Mouse (Mus musculus): ENCODE measurements around the gene Pcdh15. TPM values are rescaled to one million over a fixed set of nuclear protein-coding genes. Genes with fewer than 3 reads are reported as not detected.

Gene Pcdh15
- polyA plus RNA-seq, 1 experiment from 2014 or later = 2.0 TPM

DNA sequence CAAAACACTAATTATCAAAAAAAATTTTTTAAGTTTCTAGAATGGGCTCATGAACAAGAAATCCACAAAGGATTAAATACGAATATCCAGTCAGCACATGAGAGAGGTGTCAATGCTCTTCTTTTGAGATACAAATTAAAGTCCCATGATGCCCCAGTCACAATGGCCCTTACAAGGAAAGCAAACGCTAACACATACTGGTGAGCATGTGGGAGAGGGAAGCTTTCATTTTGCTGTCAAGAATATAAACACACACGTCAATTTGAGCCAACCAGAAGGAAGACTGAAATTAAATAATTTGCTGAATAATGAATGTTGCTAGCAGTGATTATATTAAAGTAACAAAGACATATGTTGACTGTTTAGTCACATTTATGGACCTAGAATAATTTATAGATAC lies 1470.5 kb downstream of the Pcdh15 start:
- Histone ChIP-seq H3K4me1 (replicated peaks; ENCODE audit: control insufficient read depth, insufficient read depth, low read length) (no peaks in the 10 kb centered on the region), H3K4me3 (ENCODE audit: low read depth, low read length) (no peak overlapping the region), H3K9me3 (ENCODE audit: control insufficient read depth, low read length) (no peaks in the 10 kb centered on the region), H3K9ac (ENCODE audit: low read depth, low read length) (no peak overlapping the region), H3K4me2 (replicated peaks; ENCODE audit: low read depth, low read length) (no peak overlapping the region), H3K27ac (ENCODE audit: low read depth, low read length) (no peak overlapping the region), H3K36me3 (ENCODE audit: control insufficient read depth, insufficient read depth, low read length) (no peaks in the 10 kb centered on the region), H3K27me3 (ENCODE audit: control insufficient read depth, insufficient read depth, low read length) (no peaks in the 10 kb centered on the region)
- DNase-seq (ENCODE audit: low spot score) (no peak), ATAC-seq (ENCODE audit: low FRiP score) (no peak)
- 76% methylated on average over 3 of the region's 3 CpGs for WGBS

DNA sequence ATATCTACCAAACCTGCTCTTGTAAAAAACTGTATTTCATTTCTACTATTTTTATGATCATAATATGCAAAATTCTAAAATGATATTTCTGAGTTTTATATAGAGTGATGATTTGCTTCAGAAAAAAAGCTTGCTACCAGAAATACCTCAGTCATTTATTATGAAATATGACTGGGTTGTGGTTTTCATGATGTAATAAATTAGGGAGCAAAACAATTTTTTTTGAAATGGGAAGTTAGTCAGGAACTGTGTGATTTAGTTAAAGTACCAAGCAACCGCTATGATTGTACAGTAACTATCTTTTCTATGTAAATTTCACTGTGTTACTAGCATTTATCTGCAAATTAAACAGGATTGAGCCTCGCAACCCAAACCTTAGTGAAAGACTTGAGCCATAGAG lies 1480.8 kb downstream of the Pcdh15 start:
- H3K36me3 ChIP-seq (ENCODE audit: control insufficient read depth, insufficient read depth, low read length) = no peaks in the 10 kb centered on the region
- H3K9ac ChIP-seq (ENCODE audit: low read depth, low read length) = no peak overlapping the region
- H3K9me3 ChIP-seq (ENCODE audit: control insufficient read depth, low read length) = no peaks in the 10 kb centered on the region
- no peaks in the 10 kb centered on the region for H3K27me3 ChIP-seq (ENCODE audit: control insufficient read depth, insufficient read depth, low read length)
- H3K4me2 ChIP-seq (replicated peaks; ENCODE audit: low read depth, low read length) = no peak overlapping the region
- no peak for ATAC-seq (ENCODE audit: low FRiP score)
- 93% methylated on average over 2 of the region's 2 CpGs for WGBS
- no peak for DNase-seq (ENCODE audit: low spot score)
- H3K4me1 ChIP-seq (replicated peaks; ENCODE audit: control insufficient read depth, insufficient read depth, low read length) = no peaks in the 10 kb centered on the region
- no peak overlapping the region for H3K4me3 ChIP-seq (ENCODE audit: low read depth, low read length)
- H3K27ac ChIP-seq (ENCODE audit: low read depth, low read length) = no peak overlapping the region

DNA sequence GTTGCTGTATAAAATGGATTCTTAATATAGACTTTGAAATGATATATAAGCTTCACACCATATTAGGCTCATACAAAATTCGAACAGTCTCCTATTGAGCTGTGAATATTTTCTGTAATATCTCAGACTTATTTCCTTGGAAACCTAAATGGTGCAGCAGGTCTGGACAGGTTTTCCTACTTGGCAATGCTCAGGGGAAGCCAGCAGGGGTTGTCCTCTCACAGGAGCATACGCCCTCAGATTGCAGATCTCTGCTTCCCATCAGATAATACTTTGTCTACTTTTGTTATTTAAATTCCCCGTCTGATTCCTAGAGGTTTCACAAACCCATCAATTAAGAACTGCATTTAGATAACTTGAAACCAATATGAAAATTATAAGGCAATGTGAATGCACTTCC lies 1492.7 kb downstream of the Pcdh15 start:
- no peak overlapping the region for H3K4me2 ChIP-seq (replicated peaks; ENCODE audit: low read depth, low read length)
- no peak overlapping the region for H3K27ac ChIP-seq (ENCODE audit: low read depth, low read length)
- no peaks in the 10 kb centered on the region for H3K27me3 ChIP-seq (ENCODE audit: control insufficient read depth, insufficient read depth, low read length)
- WGBS = 80% methylated on average over 3 of the region's 3 CpGs
- H3K4me1 ChIP-seq (replicated peaks; ENCODE audit: control insufficient read depth, insufficient read depth, low read length) = no peaks in the 10 kb centered on the region
- H3K9me3 ChIP-seq (ENCODE audit: control insufficient read depth, low read length) = no peaks in the 10 kb centered on the region
- H3K4me3 ChIP-seq (ENCODE audit: low read depth, low read length) = no peak overlapping the region
- DNase-seq (ENCODE audit: low spot score) = no peak
- H3K9ac ChIP-seq (ENCODE audit: low read depth, low read length) = no peak overlapping the region
- no peak for ATAC-seq (ENCODE audit: low FRiP score)
- no peaks in the 10 kb centered on the region for H3K36me3 ChIP-seq (ENCODE audit: control insufficient read depth, insufficient read depth, low read length)

DNA sequence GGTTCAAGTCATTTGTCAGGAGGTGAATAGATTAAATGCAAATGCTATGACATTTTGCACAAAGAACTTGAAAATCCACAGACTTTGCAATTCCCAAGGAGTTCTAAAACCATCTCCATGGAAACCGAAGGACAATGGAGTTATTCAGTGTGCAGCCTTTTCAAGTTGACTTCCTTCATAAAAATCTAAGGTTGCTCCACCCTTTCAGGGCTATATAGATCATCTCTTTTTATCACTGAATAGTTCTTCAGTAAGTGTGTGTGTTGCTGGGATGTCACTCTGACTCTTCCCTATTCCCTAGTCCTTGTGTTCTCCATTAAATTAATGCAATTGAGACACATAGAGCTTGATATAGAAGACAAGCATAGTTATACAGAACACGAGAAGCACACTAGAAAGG lies 1508.5 kb downstream of the Pcdh15 start:
- Histone ChIP-seq H3K4me1 (replicated peaks; ENCODE audit: control insufficient read depth, insufficient read depth, low read length) (no peaks in the 10 kb centered on the region), H3K36me3 (ENCODE audit: control insufficient read depth, insufficient read depth, low read length) (no peaks in the 10 kb centered on the region), H3K9ac (ENCODE audit: low read depth, low read length) (no peak overlapping the region), H3K4me3 (ENCODE audit: low read depth, low read length) (no peak overlapping the region), H3K9me3 (ENCODE audit: control insufficient read depth, low read length) (no peaks in the 10 kb centered on the region), H3K27me3 (ENCODE audit: control insufficient read depth, insufficient read depth, low read length) (no peaks in the 10 kb centered on the region), H3K4me2 (replicated peaks; ENCODE audit: low read depth, low read length) (no peak overlapping the region), H3K27ac (ENCODE audit: low read depth, low read length) (no peak overlapping the region)
- WGBS = 60% methylated on average over 2 of the region's 2 CpGs
- ATAC-seq (ENCODE audit: low FRiP score) = no peak
- DNase-seq (ENCODE audit: low spot score) = peak; percentile 16

DNA sequence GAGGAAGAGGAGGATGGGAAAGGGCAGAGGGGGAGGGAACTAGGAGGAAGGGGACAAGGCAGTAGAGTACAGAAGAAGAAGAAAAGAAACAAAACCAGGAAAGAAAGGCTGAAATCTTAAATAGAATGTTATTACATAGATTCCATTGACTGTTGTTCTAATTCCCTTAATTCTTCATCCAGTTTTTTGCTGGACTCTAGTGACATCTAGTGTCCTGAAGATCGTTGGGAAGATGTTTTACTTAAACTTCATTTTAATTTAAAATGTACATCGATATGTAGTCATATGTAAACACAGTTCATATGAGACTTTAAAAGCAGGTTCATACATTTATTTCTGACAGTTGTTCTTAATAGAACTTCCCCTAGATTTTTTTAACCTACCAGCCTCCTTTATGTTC lies 1522.7 kb downstream of the Pcdh15 start:
- Histone ChIP-seq H3K4me2 (replicated peaks; ENCODE audit: low read depth, low read length) (no peak overlapping the region), H3K4me1 (replicated peaks; ENCODE audit: control insufficient read depth, insufficient read depth, low read length) (no peaks in the 10 kb centered on the region), H3K27me3 (ENCODE audit: control insufficient read depth, insufficient read depth, low read length) (no peaks in the 10 kb centered on the region), H3K9ac (ENCODE audit: low read depth, low read length) (no peak overlapping the region), H3K4me3 (ENCODE audit: low read depth, low read length) (no peak overlapping the region), H3K9me3 (ENCODE audit: control insufficient read depth, low read length) (no peaks in the 10 kb centered on the region), H3K27ac (ENCODE audit: low read depth, low read length) (no peak overlapping the region), H3K36me3 (ENCODE audit: control insufficient read depth, insufficient read depth, low read length) (no peaks in the 10 kb centered on the region)
- ATAC-seq (ENCODE audit: low FRiP score) (no peak), DNase-seq (ENCODE audit: low spot score) (peak; percentile 20)
- 72% methylated on average over 2 of the region's 2 CpGs for WGBS

DNA sequence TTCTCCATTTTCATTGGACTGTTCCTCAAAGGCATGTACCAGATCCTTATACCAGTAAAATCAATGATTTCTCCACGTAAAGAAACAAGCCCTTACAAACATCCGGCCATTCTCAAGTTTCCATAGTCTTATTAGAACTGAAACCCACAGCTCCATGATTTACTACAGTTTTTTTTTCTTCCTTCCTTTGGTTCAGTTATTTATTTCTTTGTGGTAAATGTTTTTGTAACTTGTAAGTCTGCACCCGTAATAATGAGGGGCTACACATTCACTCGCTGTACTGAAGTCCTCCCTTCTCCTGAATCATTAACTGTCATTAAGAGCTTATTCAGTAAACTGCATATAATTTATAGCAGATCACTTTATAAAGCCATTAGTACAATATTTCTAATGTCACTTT lies 1526.6 kb downstream of the Pcdh15 start:
- Histone ChIP-seq H3K4me2 (replicated peaks; ENCODE audit: low read depth, low read length) (no peak overlapping the region), H3K36me3 (ENCODE audit: control insufficient read depth, insufficient read depth, low read length) (no peaks in the 10 kb centered on the region), H3K9ac (ENCODE audit: low read depth, low read length) (no peak overlapping the region), H3K27ac (ENCODE audit: low read depth, low read length) (no peak overlapping the region), H3K27me3 (ENCODE audit: control insufficient read depth, insufficient read depth, low read length) (no peaks in the 10 kb centered on the region), H3K4me1 (replicated peaks; ENCODE audit: control insufficient read depth, insufficient read depth, low read length) (no peaks in the 10 kb centered on the region), H3K9me3 (ENCODE audit: control insufficient read depth, low read length) (no peaks in the 10 kb centered on the region), H3K4me3 (ENCODE audit: low read depth, low read length) (no peak overlapping the region)
- WGBS = 89% methylated on average over 4 of the region's 4 CpGs
- ATAC-seq (ENCODE audit: low FRiP score) (no peak), DNase-seq (ENCODE audit: low spot score) (no peak)

DNA sequence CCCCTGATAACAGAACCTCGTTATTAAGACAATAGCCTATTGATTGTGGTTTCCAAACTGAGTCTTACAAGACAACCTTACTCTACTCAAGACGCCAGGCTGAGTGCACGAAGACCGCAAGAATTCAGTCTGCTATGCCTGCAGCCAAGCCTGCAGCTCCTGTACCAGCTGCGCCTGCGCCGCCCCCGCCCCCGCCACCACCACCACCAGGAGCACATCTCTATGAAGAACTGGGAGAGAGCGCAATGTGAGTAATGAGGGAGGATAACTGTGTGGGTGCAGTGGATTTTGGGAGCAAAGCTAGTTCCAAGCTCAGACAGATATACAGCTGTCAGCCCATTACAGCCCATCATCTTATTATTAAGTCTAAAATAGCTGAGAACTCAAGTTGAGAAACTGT lies 1527.5 kb downstream of the Pcdh15 start:
- Histone ChIP-seq H3K4me2 (replicated peaks; ENCODE audit: low read depth, low read length) (no peak overlapping the region), H3K9me3 (ENCODE audit: control insufficient read depth, low read length) (no peaks in the 10 kb centered on the region), H3K27ac (ENCODE audit: low read depth, low read length) (no peak overlapping the region), H3K9ac (ENCODE audit: low read depth, low read length) (no peak overlapping the region), H3K4me3 (ENCODE audit: low read depth, low read length) (no peak overlapping the region), H3K4me1 (replicated peaks; ENCODE audit: control insufficient read depth, insufficient read depth, low read length) (no peaks in the 10 kb centered on the region), H3K36me3 (ENCODE audit: control insufficient read depth, insufficient read depth, low read length) (no peaks in the 10 kb centered on the region), H3K27me3 (ENCODE audit: control insufficient read depth, insufficient read depth, low read length) (no peaks in the 10 kb centered on the region)
- no peak for DNase-seq (ENCODE audit: low spot score)
- no peak for ATAC-seq (ENCODE audit: low FRiP score)
- 76% methylated on average over 10 of the region's 10 CpGs for WGBS

DNA sequence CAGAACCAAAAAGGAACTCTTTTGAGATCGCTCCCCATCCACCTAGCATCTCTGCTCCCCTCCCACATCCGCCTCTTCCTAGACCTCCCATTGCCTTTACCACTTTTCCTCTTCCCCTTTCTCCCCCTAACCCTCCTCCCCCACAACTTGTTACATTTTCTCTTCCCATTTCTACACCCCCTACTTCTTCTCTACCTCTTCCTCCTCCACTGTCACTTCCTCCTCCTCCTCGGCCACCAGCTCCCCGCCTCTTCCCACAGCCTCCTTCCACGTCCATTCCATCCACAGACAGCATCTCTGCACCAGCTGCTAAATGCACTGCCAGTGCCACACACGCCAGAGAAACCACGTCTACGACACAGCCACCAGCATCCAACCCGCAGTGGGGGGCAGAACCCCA lies 1532.2 kb downstream of the Pcdh15 start:
- DNase-seq (ENCODE audit: low spot score) (no peak), ATAC-seq (ENCODE audit: low FRiP score) (no peak)
- no peaks in the 10 kb centered on the region for H3K9me3 ChIP-seq (ENCODE audit: control insufficient read depth, low read length)
- 93% methylated on average over 9 of the region's 9 CpGs for WGBS
- H3K4me1 ChIP-seq (replicated peaks; ENCODE audit: control insufficient read depth, insufficient read depth, low read length) = no peaks in the 10 kb centered on the region
- H3K36me3 ChIP-seq (ENCODE audit: control insufficient read depth, insufficient read depth, low read length) = no peaks in the 10 kb centered on the region
- no peak overlapping the region for H3K27ac ChIP-seq (ENCODE audit: low read depth, low read length)
- H3K27me3 ChIP-seq (ENCODE audit: control insufficient read depth, insufficient read depth, low read length) = no peaks in the 10 kb centered on the region
- H3K9ac ChIP-seq (ENCODE audit: low read depth, low read length) = no peak overlapping the region
- H3K4me3 ChIP-seq (ENCODE audit: low read depth, low read length) = no peak overlapping the region
- no peak overlapping the region for H3K4me2 ChIP-seq (replicated peaks; ENCODE audit: low read depth, low read length)

DNA sequence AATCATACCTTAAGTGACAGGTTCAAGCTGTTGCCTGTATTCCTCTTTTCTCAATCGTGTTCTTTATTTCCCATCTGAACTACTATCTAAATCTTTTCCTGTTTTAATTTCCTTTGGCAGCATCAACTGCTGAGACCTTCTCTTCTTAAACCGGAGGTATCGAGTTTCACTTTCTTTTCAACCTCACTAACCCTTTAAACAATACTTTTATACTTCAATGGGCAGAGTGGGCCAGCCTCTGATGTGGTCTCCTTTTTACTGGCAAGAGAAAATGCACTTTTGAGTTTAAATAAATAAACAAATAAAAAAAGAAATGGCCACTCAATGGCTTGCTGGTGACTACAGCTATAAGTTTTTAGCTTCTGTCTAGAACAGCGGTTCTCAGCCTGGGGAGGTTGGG lies 1537.9 kb downstream of the Pcdh15 start:
- Histone ChIP-seq H3K9ac (ENCODE audit: low read depth, low read length) (no peak overlapping the region), H3K4me1 (replicated peaks; ENCODE audit: control insufficient read depth, insufficient read depth, low read length) (no peaks in the 10 kb centered on the region), H3K36me3 (ENCODE audit: control insufficient read depth, insufficient read depth, low read length) (no peaks in the 10 kb centered on the region), H3K4me3 (ENCODE audit: low read depth, low read length) (no peak overlapping the region), H3K27me3 (ENCODE audit: control insufficient read depth, insufficient read depth, low read length) (no peaks in the 10 kb centered on the region), H3K9me3 (ENCODE audit: control insufficient read depth, low read length) (no peaks in the 10 kb centered on the region), H3K27ac (ENCODE audit: low read depth, low read length) (no peak overlapping the region), H3K4me2 (replicated peaks; ENCODE audit: low read depth, low read length) (no peak overlapping the region)
- DNase-seq (ENCODE audit: low spot score) (no peak), ATAC-seq (ENCODE audit: low FRiP score) (no peak)
- 42% methylated on average over 4 of the region's 4 CpGs for WGBS

Measured in hindbrain, embryonic 11.5 days (tissue).